Mouse (Mus musculus): ENCODE measurements at regions not wholly inside any gene's neighbourhood (a gene's known extent, or its start where the extent isn't known, plus 50 kb on each side); places are given as distances from the start of the nearest gene placed in this dataset.

GRCm38 (mm10) chr15:88229456-88229855, 370.6 kb upstream of the Zdhhc25 start:
- Histone ChIP-seq H3K27me3 (ENCODE audit: control insufficient read depth, insufficient read depth, low read length) (no peaks in the 10 kb centered on the region), H3K27ac (ENCODE audit: insufficient read depth, low read length) (no peak overlapping the region), H3K4me3 (ENCODE audit: extremely low read depth, insufficient read depth, insufficient read length) (no peak overlapping the region), H3K36me3 (ENCODE audit: control insufficient read depth, insufficient read depth, low read length) (no peaks in the 10 kb centered on the region), H3K4me1 (ENCODE audit: control insufficient read depth, insufficient read depth, insufficient read length) (no peaks in the 10 kb centered on the region)
- 77% methylated on average over 4 of the region's 4 CpGs for WGBS
- DNase-seq (ENCODE audit: low read depth in 1 of 2, low spot score in 2 of 2), result no peak
- TF ChIP-seq CTCF (IDR thresholded peaks at IDR 0.05; ENCODE audit: extremely low read depth, insufficient read depth, insufficient read length, insufficient replicate concordance) (no peak), POLR2A (IDR thresholded peaks at IDR 0.05; ENCODE audit: low read depth, low read length) (no peak)

- no peaks in the 10 kb centered on the region for H3K4me1 ChIP-seq (ENCODE audit: control insufficient read depth, insufficient read depth, insufficient read length)
- no peaks in the 10 kb centered on the region for H3K27me3 ChIP-seq (ENCODE audit: control insufficient read depth, insufficient read depth, low read length)
- H3K27ac ChIP-seq (ENCODE audit: insufficient read depth, low read length), result no peak overlapping the region
- no peak overlapping the region for H3K4me3 ChIP-seq (ENCODE audit: extremely low read depth, insufficient read depth, insufficient read length)
- no peak for DNase-seq (ENCODE audit: low read depth in 1 of 2, low spot score in 2 of 2)
- 89% methylated on average over 13 of the region's 13 CpGs for WGBS
- H3K36me3 ChIP-seq (ENCODE audit: control insufficient read depth, insufficient read depth, low read length), result no peaks in the 10 kb centered on the region
- TF ChIP-seq POLR2A (IDR thresholded peaks at IDR 0.05; ENCODE audit: low read depth, low read length) (no peak), CTCF (IDR thresholded peaks at IDR 0.05; ENCODE audit: extremely low read depth, insufficient read depth, insufficient read length, insufficient replicate concordance) (no peak)
These were observed 355.5 kb upstream of the Zdhhc25 start for GRCm38 (mm10) chr15:88244606-88245005.

GRCm38 (mm10) chr15:88245496-88246246, 354.4 kb upstream of the Zdhhc25 start:
- H3K27me3 ChIP-seq (ENCODE audit: control insufficient read depth, insufficient read depth, low read length), result no peaks in the 10 kb centered on the region
- no peak for TF ChIP-seq POLR2A (IDR thresholded peaks at IDR 0.05; ENCODE audit: low read depth, low read length)
- no peak for TF ChIP-seq CTCF (IDR thresholded peaks at IDR 0.05; ENCODE audit: extremely low read depth, insufficient read depth, insufficient read length, insufficient replicate concordance)
- H3K36me3 ChIP-seq (ENCODE audit: control insufficient read depth, insufficient read depth, low read length), result no peaks in the 10 kb centered on the region
- H3K4me1 ChIP-seq (ENCODE audit: control insufficient read depth, insufficient read depth, insufficient read length), result no peaks in the 10 kb centered on the region
- H3K27ac ChIP-seq (ENCODE audit: insufficient read depth, low read length), result no peak overlapping the region
- WGBS, result 68% methylated on average over 22 of the region's 22 CpGs
- no peak overlapping the region for H3K4me3 ChIP-seq (ENCODE audit: extremely low read depth, insufficient read depth, insufficient read length)
- no peak for DNase-seq (ENCODE audit: low read depth in 1 of 2, low spot score in 2 of 2)

GRCm38 (mm10) chr15:88247974-88248625, 352.0 kb upstream of the Zdhhc25 start:
- H3K4me3 ChIP-seq (ENCODE audit: extremely low read depth, insufficient read depth, insufficient read length), result no peak overlapping the region
- no peak overlapping the region for H3K27ac ChIP-seq (ENCODE audit: insufficient read depth, low read length)
- no peaks in the 10 kb centered on the region for H3K4me1 ChIP-seq (ENCODE audit: control insufficient read depth, insufficient read depth, insufficient read length)
- TF ChIP-seq POLR2A (IDR thresholded peaks at IDR 0.05; ENCODE audit: low read depth, low read length) (no peak), CTCF (IDR thresholded peaks at IDR 0.05; ENCODE audit: extremely low read depth, insufficient read depth, insufficient read length, insufficient replicate concordance) (peak; percentile 18; the same call in 1 of the 2 replicates)
- 35% methylated on average over 14 of the region's 14 CpGs for WGBS
- no peaks in the 10 kb centered on the region for H3K27me3 ChIP-seq (ENCODE audit: control insufficient read depth, insufficient read depth, low read length)
- no peak for DNase-seq (ENCODE audit: low read depth in 1 of 2, low spot score in 2 of 2)
- H3K36me3 ChIP-seq (ENCODE audit: control insufficient read depth, insufficient read depth, low read length), result no peaks in the 10 kb centered on the region

GRCm38 (mm10) chr15:88288051-88288450, 312.1 kb upstream of the Zdhhc25 start:
- DNase-seq (ENCODE audit: low read depth in 1 of 2, low spot score in 2 of 2), result no peak
- WGBS, result 48% methylated on average over 16 of the region's 16 CpGs
- Histone ChIP-seq H3K36me3 (ENCODE audit: control insufficient read depth, insufficient read depth, low read length) (no peaks in the 10 kb centered on the region), H3K27ac (ENCODE audit: insufficient read depth, low read length) (no peak overlapping the region), H3K27me3 (ENCODE audit: control insufficient read depth, insufficient read depth, low read length) (no peaks in the 10 kb centered on the region), H3K4me3 (ENCODE audit: extremely low read depth, insufficient read depth, insufficient read length) (no peak overlapping the region), H3K4me1 (ENCODE audit: control insufficient read depth, insufficient read depth, insufficient read length) (no peaks in the 10 kb centered on the region)
- TF ChIP-seq CTCF (IDR thresholded peaks at IDR 0.05; ENCODE audit: extremely low read depth, insufficient read depth, insufficient read length, insufficient replicate concordance) (no peak), POLR2A (IDR thresholded peaks at IDR 0.05; ENCODE audit: low read depth, low read length) (no peak)

- Histone ChIP-seq H3K4me3 (ENCODE audit: extremely low read depth, insufficient read depth, insufficient read length) (no peak overlapping the region), H3K27me3 (ENCODE audit: control insufficient read depth, insufficient read depth, low read length) (no peaks in the 10 kb centered on the region)
These were observed 311.4 kb upstream of the Zdhhc25 start for GRCm38 (mm10) chr15:88288696-88289095.

More at GRCm38 (mm10) chr15:88288696-88289095, 311.4 kb upstream of the Zdhhc25 start:
- no peak for DNase-seq (ENCODE audit: low read depth in 1 of 2, low spot score in 2 of 2)
- Histone ChIP-seq H3K36me3 (ENCODE audit: control insufficient read depth, insufficient read depth, low read length) (no peaks in the 10 kb centered on the region), H3K27ac (ENCODE audit: insufficient read depth, low read length) (no peak overlapping the region), H3K4me1 (ENCODE audit: control insufficient read depth, insufficient read depth, insufficient read length) (no peaks in the 10 kb centered on the region)
- WGBS, result 60% methylated on average over 3 of the region's 3 CpGs
- TF ChIP-seq POLR2A (IDR thresholded peaks at IDR 0.05; ENCODE audit: low read depth, low read length) (no peak), CTCF (IDR thresholded peaks at IDR 0.05; ENCODE audit: extremely low read depth, insufficient read depth, insufficient read length, insufficient replicate concordance) (no peak)

Data from spleen, adult 2 months (tissue).